Mouse (Mus musculus) large intestine, adult 2 months (tissue): ENCODE measurements at regions not wholly inside any gene's neighbourhood (a gene's known extent, or its start where the extent isn't known, plus 50 kb on each side); places are given as distances from the start of the nearest gene placed in this dataset.
"Not testable (repeated sequence)": the region's sequence is repeated elsewhere in the genome, so short reads cannot be mapped to it uniquely, and the experiment has no call there.

Experiments
- DNase-seq: peaks from one replicate; pipeline ENCODE4 v3.0.0-alpha.2; 2012; ENCODE audit warnings: low read depth, low spot score
- WGBS: fragments of 180-500 bp; shearing (Covaris S2); methylation state at CpG from one replicate; pipeline ENCODE4 v1.1.7; 2018; 5-methylcytosine and 5-hydroxymethylcytosine counted together

DNA sequence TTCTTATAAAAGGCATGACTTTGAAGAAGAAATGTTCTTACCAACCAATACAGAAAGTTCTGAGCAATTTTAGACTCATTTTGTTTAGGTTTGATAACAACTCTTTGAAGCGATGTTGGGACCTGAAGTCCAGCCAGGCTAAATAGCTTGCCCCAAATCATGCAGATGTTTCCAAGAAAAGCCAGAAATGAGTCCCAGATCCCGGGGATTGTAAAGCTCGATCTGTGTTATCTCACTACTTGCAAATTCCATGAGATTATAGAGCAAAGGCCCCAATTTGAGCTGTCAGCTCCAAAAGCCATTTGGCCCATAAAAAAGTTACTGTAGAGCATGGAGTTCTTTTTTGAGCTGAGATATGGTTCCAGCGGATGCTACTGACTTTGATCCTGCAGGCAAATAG, 614.3 kb upstream of the Igfbp3 start:
- 76% methylated on average over 4 of the region's 4 CpGs for WGBS
- DNase-seq: no peak

DNA sequence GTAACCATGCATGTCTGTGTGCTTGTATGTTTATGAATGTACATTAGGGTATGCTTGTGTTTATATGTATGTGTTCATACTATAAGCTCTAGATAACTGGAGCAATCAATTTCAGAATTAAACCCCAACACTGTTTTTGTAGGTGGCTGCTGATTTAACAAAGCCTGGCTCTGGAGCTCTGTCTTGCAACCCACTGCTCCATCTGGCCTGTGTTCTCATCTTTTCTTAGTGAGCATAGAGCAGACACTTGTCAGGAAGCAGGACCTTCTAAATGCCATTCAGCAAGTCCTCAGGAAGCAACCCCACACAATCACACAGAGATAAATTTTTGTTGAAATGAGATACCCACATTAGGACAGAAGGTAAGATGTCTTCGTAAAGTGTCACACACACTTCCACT, 613.7 kb upstream of the Igfbp3 start:
- WGBS: 96% methylated on average over 1 of the region's 1 CpGs
- no peak for DNase-seq

DNA sequence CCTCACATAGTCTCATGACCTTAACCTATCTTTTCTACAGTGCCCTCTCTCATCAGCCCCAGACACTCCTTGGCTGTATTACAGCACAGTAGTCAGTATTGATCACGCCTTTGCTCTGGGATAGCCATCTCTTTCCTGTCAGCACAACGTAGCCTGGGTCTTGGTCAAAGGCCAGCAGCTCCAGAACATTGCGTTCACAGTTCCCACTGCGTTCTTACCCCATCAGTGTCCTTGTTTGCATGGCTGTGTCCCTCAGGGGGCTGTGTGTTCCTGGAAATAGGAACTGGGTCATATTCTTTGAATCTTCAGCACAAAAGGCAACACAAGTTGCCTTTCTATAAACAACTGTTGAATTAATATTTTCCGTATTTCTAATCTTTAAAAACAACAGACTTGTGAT, 602.0 kb upstream of the Igfbp3 start:
- no peak for DNase-seq
- WGBS: 71% methylated on average over 5 of the region's 5 CpGs

DNA sequence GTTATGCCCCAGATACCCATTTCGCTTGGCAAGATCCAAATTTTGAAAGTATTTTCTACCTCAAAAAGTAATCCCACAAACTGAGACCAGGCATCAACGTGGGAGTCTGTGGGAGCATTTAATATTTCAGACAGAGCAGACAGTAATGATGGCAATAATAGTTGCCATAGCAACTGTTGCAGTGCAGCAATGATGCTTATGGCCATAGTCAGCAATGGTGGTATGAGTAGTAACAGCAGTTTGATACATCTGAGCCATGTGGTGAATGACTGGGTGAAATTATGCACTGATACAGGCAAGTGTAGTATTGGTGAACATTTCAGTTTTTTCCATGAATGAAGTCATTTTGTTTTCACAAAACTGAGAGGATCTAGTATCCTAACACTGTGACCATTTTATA, 600.8 kb upstream of the Igfbp3 start:
- WGBS: 80% methylated on average over 2 of the region's 2 CpGs
- DNase-seq: no peak

DNA sequence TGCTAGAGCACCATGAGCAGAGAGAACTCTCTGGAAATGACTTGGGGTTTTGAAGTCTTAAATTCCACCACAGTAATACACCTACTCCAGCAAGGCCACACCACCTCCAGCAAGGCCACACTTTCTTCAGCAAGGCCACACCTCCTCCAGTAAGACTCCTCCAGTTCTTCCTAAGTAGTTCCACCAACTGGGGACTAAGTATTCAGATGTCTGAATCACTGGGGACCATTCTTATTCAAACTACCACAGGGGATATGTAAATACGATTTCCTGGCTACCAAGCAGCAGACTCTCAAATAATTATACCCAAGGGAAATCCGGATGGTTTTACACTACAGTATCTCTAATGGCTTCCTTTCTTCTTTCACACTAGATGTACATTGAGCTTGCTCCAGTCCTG, 598.7 kb upstream of the Igfbp3 start:
- DNase-seq: no peak
- 83% methylated on average over 2 of the region's 2 CpGs for WGBS

DNA sequence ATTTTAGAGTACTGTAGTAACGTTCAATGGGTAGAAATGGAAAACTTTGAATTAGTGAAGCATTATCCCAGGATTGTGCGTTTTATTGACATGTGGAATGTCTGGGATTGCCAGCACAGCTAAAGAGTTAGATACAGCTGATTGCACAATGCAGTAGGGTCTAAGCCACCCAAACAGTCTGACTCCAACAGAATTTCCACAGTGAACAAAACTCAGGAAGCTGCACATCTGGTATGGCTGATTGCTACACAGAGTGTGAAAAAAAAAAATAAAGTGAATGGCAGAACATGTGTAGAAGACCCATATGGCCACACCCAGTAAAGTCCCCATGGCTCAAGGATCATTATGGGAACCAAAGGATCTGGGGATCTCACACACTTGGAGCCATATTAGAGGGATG, 596.0 kb upstream of the Igfbp3 start:
- 64% methylated on average over 2 of the region's 2 CpGs for WGBS
- DNase-seq: no peak

DNA sequence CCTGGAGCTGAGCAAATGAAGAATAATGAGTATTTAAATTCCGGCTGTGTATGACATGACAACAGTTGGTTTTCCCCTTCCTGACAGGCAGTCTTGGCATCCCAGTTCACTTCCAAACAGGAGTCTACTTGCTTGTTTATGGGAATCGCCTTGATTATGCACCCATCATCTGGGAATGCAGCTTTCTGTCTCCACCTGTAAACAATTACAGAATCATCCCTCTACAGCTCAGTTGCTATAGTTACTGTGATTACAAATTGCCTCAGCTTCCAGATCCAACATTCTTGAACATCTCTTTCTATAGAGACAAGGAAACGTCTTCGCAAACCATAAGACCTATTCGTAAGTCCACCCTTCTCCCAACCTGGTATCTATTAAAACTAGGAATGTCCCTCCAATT, 582.6 kb upstream of the Igfbp3 start:
- no peak for DNase-seq
- WGBS: 87% methylated on average over 5 of the region's 5 CpGs

DNA sequence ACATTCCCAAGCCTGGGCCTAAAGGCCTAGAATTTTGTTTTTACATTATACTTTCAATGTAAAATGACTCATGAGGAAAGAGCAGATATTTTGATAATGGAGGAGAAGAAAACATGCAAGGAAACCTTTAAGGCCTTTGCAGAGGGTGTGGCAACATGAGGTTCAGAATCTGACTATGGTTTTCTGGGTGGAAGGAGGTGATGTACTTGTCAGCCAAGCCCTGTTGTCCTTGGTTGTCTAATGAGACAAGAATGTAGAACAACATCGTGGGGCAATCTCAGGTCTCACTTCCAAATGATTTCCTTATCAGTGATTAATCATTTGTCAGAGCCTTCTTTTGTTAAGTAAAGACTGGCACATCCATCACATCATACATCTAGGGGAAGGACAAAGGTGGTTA, 580.5 kb upstream of the Igfbp3 start:
- no peak for DNase-seq
- WGBS: 41% methylated on average over 1 of the region's 1 CpGs

DNA sequence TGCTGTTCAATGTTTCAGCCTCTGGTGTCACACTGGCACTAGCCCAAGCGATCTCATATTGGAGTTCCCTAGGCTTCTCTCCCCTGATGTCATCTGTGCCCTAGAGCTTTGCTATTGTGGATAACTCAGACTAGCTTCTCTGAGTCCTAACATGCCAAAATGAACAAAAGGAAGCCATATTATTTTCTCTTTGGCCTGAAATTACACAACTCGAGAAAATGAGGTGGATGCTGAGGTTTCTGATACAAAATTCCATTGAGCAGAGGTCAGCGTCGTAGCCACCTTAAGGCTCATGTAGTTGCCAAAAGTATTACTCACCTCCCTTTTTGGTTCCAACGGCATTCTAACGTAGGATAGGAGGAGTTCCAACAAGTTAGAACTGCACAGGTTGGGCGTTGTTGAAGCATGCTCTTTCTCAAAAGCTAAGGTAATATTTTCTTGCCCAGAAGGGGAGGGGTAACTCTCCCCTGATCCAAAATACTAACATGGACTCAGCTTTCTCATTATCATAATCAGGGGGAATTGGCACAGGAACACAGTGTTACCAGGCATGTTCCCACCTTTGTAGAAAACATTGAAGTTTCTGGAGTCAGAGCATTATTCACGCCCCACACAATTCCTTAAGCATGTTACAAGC, 566.9 kb upstream of the Igfbp3 start:
- WGBS: 84% methylated on average over 8 of the region's 8 CpGs

DNA sequence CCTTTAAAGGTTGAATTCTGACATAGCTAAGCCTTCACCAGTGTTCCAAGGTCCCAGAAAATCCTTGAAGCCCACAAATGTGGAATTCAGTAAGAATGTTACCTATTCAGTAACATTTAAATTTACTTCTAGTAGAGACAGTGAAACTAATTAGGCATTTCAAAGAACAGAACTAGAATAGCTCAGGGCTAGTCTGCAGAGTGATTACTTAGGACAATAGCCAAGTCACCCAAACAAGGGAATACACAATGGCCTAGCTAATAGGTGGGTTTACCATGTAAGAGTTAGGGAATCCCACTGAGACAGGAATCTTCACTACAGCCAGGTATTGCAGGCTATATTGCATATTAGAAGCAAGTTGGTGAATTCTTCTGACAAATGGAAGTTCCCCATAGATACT, 561.6 kb upstream of the Igfbp3 start:
- not testable (repeated sequence) for DNase-seq

More for the DNA sequence above, 566.9 kb upstream of the Igfbp3 start:
- no peak for DNase-seq

DNA sequence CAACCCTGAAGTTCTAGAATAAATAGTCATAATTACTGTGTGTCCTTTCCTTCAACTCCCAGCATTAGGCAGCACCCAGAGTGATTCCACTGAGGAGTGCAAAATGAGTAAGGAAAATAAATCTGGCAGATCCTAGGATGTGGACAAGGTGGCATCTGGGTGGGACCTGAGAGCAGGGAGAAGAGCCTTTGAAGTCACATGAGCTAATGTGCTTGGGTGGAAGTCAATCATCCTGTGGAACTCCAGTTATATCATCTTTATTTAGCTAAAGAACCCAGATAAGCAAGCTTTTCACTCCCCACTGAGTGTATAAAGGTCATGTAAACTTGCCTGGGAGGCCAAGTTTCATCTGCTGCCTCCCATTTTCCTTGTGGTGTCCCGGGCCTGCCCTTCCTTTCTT, 551.6 kb upstream of the Igfbp3 start:
- WGBS: 19% methylated on average over 1 of the region's 1 CpGs
- DNase-seq: no peak

DNA sequence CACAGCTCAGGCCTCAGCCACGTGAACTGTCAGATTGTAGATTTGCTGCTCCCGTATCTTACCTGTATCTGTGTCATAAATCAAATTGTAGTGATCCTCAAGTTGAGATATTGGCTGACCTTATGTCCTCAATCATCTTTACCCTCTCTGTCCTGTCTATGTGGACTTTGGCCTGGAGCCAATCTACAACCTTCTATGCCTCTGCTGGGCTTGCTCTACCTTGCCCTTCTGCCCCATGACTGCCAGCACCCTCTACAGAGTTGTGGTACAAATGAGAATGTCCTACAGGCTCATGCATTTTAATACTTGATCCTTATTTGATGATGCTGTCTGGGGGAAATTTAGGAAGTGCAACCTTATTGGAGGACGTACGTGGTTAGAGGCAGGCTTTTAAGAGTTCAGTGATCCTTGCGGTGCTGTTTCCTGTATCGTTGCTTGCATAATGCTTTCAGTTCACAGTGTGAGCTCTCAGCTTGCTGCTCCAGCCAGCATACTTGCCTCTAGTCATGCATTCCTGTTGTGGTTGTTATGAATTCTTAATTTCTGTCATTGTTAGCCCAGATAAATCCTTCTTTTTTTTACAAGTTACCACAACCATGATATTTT, 545.2 kb upstream of the Igfbp3 start:
- WGBS: 53% methylated on average over 6 of the region's 6 CpGs
- no peak for DNase-seq
